Mouse (Mus musculus): ENCODE results near the gene Tns4.

DNA sequence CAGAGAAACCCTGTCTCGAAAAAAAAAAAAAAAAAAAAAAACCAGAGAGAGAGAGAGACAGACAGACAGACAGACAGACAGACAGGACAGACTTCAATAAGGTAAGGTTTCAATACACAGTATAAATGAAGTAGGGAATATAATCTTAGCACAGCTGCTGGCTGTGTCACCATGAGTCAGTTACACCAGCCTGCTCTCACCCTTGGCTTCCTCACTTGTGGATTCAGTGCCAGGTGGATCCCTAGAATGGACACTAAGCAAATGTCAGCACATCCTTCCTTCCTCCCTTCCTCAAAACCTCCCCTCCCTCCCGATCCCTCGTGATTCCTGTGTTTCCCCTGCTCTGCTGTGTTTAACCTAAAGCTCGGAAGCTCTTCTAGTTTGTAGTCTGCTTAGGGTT is 48.3 kb upstream of the Tns4 start:
- TF ChIP-seq POLR2AphosphoS2 (IDR thresholded peaks at IDR 0.05; ENCODE audit: insufficient read length, low read depth) (no peak), POLR2A (IDR thresholded peaks at IDR 0.05; ENCODE audit: insufficient read length, low read depth) (no peak), E2F4 (IDR thresholded peaks at IDR 0.05; ENCODE audit: insufficient read depth) (no peak), TCF12 (IDR thresholded peaks at IDR 0.05; ENCODE audit: insufficient read depth, poor library complexity, severe bottlenecking) (peak; percentile 71)
